Mouse (Mus musculus) heart, adult 9 months (tissue): ENCODE results near the gene Pxn.

Experiments used
- DNase-seq, 2 experiments: peaks; one replicate each; pipeline ENCODE4 v3.0.0; 2022; ENCODE audit warnings: low spot score in 2 of 2

The Pxn gene

GRCm38 (mm10) chr5:115580229-115581001, 73.9 kb downstream of the Pxn start:
- DNase-seq: no peak

GRCm38 (mm10) chr5:115581662-115582061, 75.2 kb downstream of the Pxn start:
- no peak for DNase-seq

GRCm38 (mm10) chr5:115585616-115586015, 79.1 kb downstream of the Pxn start:
- DNase-seq: no peak

- no peak for DNase-seq
These were observed 79.7 kb downstream of the Pxn start for GRCm38 (mm10) chr5:115586166-115586565.

GRCm38 (mm10) chr5:115586780-115587179, 80.3 kb downstream of the Pxn start:
- DNase-seq: no peak

- DNase-seq: no peak
These were observed 84.6 kb downstream of the Pxn start for GRCm38 (mm10) chr5:115591028-115591427.

GRCm38 (mm10) chr5:115591506-115591905, 85.0 kb downstream of the Pxn start:
- DNase-seq: no peak

- DNase-seq: no peak
These were observed 97.1 kb downstream of the Pxn start for GRCm38 (mm10) chr5:115603561-115603960.
